Mouse (Mus musculus): Measurements from ENCODE around the gene Slc24a2. TPM values are rescaled to one million over a fixed set of nuclear protein-coding genes. Genes with fewer than 3 reads are reported as not detected.

The Slc24a2 gene
- polyA plus RNA-seq, 1 experiment from 2014 or later: 0.05 TPM

GRCm38 (mm10) chr4:87140901-87141300 is 89.4 kb downstream of the Slc24a2 start:
- no peak for DNase-seq (ENCODE audit: low spot score)
- Histone ChIP-seq H3K4me1 (replicated peaks; ENCODE audit: control insufficient read depth, insufficient read depth) (no peaks in the 10 kb centered on the region), H3K4me3 (ENCODE audit: low read depth, low read length) (no peak overlapping the region), H3K27me3 (ENCODE audit: control insufficient read depth, insufficient read depth, low read length) (no peaks in the 10 kb centered on the region), H3K36me3 (ENCODE audit: control insufficient read depth, insufficient read depth, low read length) (no peaks in the 10 kb centered on the region), H3K27ac (replicated peaks) (no peak overlapping the region), H3K4me2 (replicated peaks; ENCODE audit: low read depth) (no peak overlapping the region), H3K9ac (ENCODE audit: low read length) (no peak overlapping the region), H3K9me3 (ENCODE audit: control insufficient read depth, low read length) (no peaks in the 10 kb centered on the region)
- no peak for TF ChIP-seq CTCF (IDR thresholded peaks at IDR 0.05; ENCODE audit: low read depth)
- no peak for TF ChIP-seq EP300 (optimal IDR thresholded peaks at IDR 0.05)
- ATAC-seq (ENCODE audit: low FRiP score, low TSS enrichment): no peak
- 53% methylated on average over 3 of the region's 3 CpGs for whole genome bisulfite sequencing

GRCm38 (mm10) chr4:87132525-87132924 is 97.8 kb downstream of the Slc24a2 start:
- H3K27me3 ChIP-seq (ENCODE audit: control insufficient read depth, insufficient read depth, low read length): no peaks in the 10 kb centered on the region
- DNase-seq (ENCODE audit: low spot score): no peak
- WGBS: 70% methylated on average over 5 of the region's 5 CpGs
- H3K9ac ChIP-seq (ENCODE audit: low read length): no peak overlapping the region
- H3K27ac ChIP-seq (replicated peaks): no peak overlapping the region
- H3K9me3 ChIP-seq (ENCODE audit: control insufficient read depth, low read length): no peaks in the 10 kb centered on the region
- TF ChIP-seq CTCF (IDR thresholded peaks at IDR 0.05; ENCODE audit: low read depth): no peak
- TF ChIP-seq EP300 (optimal IDR thresholded peaks at IDR 0.05): no peak
- ATAC-seq (ENCODE audit: low FRiP score, low TSS enrichment): no peak
- H3K4me2 ChIP-seq (replicated peaks; ENCODE audit: low read depth): no peak overlapping the region
- no peaks in the 10 kb centered on the region for H3K36me3 ChIP-seq (ENCODE audit: control insufficient read depth, insufficient read depth, low read length)
- H3K4me1 ChIP-seq (replicated peaks; ENCODE audit: control insufficient read depth, insufficient read depth): no peaks in the 10 kb centered on the region
- H3K4me3 ChIP-seq (ENCODE audit: low read depth, low read length): no peak overlapping the region

GRCm38 (mm10) chr4:87126756-87127155 is 103.5 kb downstream of the Slc24a2 start:
- Histone ChIP-seq H3K27me3 (ENCODE audit: control insufficient read depth, insufficient read depth, low read length) (no peaks in the 10 kb centered on the region), H3K36me3 (ENCODE audit: control insufficient read depth, insufficient read depth, low read length) (no peaks in the 10 kb centered on the region), H3K4me2 (replicated peaks; ENCODE audit: low read depth) (no peak overlapping the region), H3K27ac (replicated peaks) (no peak overlapping the region), H3K9ac (ENCODE audit: low read length) (no peak overlapping the region), H3K4me1 (replicated peaks; ENCODE audit: control insufficient read depth, insufficient read depth) (no peaks in the 10 kb centered on the region), H3K9me3 (ENCODE audit: control insufficient read depth, low read length) (no peaks in the 10 kb centered on the region), H3K4me3 (ENCODE audit: low read depth, low read length) (no peak overlapping the region)
- DNase-seq (ENCODE audit: low spot score): no peak
- no peak for TF ChIP-seq EP300 (optimal IDR thresholded peaks at IDR 0.05)
- TF ChIP-seq CTCF (IDR thresholded peaks at IDR 0.05; ENCODE audit: low read depth): no peak
- ATAC-seq (ENCODE audit: low FRiP score, low TSS enrichment): no peak
- WGBS: 74% methylated on average over 4 of the region's 4 CpGs

- Histone ChIP-seq H3K36me3 (ENCODE audit: control insufficient read depth, insufficient read depth, low read length) (no peaks in the 10 kb centered on the region), H3K27me3 (ENCODE audit: control insufficient read depth, insufficient read depth, low read length) (no peaks in the 10 kb centered on the region), H3K9me3 (ENCODE audit: control insufficient read depth, low read length) (no peaks in the 10 kb centered on the region), H3K9ac (ENCODE audit: low read length) (no peak overlapping the region), H3K4me3 (ENCODE audit: low read depth, low read length) (no peak overlapping the region), H3K27ac (replicated peaks) (no peak overlapping the region), H3K4me2 (replicated peaks; ENCODE audit: low read depth) (no peak overlapping the region), H3K4me1 (replicated peaks; ENCODE audit: control insufficient read depth, insufficient read depth) (no peaks in the 10 kb centered on the region)
- 46% methylated on average over 4 of the region's 4 CpGs for WGBS
- DNase-seq (ENCODE audit: low spot score) (no peak), ATAC-seq (ENCODE audit: low FRiP score, low TSS enrichment) (no peak)
- TF ChIP-seq EP300 (optimal IDR thresholded peaks at IDR 0.05): no peak
- TF ChIP-seq CTCF (IDR thresholded peaks at IDR 0.05; ENCODE audit: low read depth): peak; percentile 33; the same call in 1 of the 2 replicates
Observed at GRCm38 (mm10) chr4:87119758-87120157, 110.5 kb downstream of the Slc24a2 start.

GRCm38 (mm10) chr4:87115726-87116125 is 114.6 kb downstream of the Slc24a2 start:
- no peaks in the 10 kb centered on the region for H3K9me3 ChIP-seq (ENCODE audit: control insufficient read depth, low read length)
- no peaks in the 10 kb centered on the region for H3K36me3 ChIP-seq (ENCODE audit: control insufficient read depth, insufficient read depth, low read length)
- ATAC-seq (ENCODE audit: low FRiP score, low TSS enrichment) (no peak), DNase-seq (ENCODE audit: low spot score) (no peak)
- TF ChIP-seq CTCF (IDR thresholded peaks at IDR 0.05; ENCODE audit: low read depth): no peak
- TF ChIP-seq EP300 (optimal IDR thresholded peaks at IDR 0.05): no peak
- H3K27ac ChIP-seq (replicated peaks): no peak overlapping the region
- H3K4me1 ChIP-seq (replicated peaks; ENCODE audit: control insufficient read depth, insufficient read depth): no peaks in the 10 kb centered on the region
- H3K4me2 ChIP-seq (replicated peaks; ENCODE audit: low read depth): no peak overlapping the region
- no peak overlapping the region for H3K9ac ChIP-seq (ENCODE audit: low read length)
- no peaks in the 10 kb centered on the region for H3K27me3 ChIP-seq (ENCODE audit: control insufficient read depth, insufficient read depth, low read length)
- 55% methylated on average over 4 of the region's 4 CpGs for WGBS
- no peak overlapping the region for H3K4me3 ChIP-seq (ENCODE audit: low read depth, low read length)

GRCm38 (mm10) chr4:87109331-87110059 is 120.8 kb downstream of the Slc24a2 start:
- H3K9ac ChIP-seq (ENCODE audit: low read length): no peak overlapping the region
- no peaks in the 10 kb centered on the region for H3K36me3 ChIP-seq (ENCODE audit: control insufficient read depth, insufficient read depth, low read length)
- 85% methylated on average over 8 of the region's 8 CpGs for WGBS
- ATAC-seq (ENCODE audit: low FRiP score, low TSS enrichment) (no peak), DNase-seq (ENCODE audit: low spot score) (no peak)
- H3K27ac ChIP-seq (replicated peaks): no peak overlapping the region
- H3K4me1 ChIP-seq (replicated peaks; ENCODE audit: control insufficient read depth, insufficient read depth): no peaks in the 10 kb centered on the region
- H3K4me3 ChIP-seq (ENCODE audit: low read depth, low read length): no peak overlapping the region
- H3K27me3 ChIP-seq (ENCODE audit: control insufficient read depth, insufficient read depth, low read length): no peaks in the 10 kb centered on the region
- H3K4me2 ChIP-seq (replicated peaks; ENCODE audit: low read depth): no peak overlapping the region
- TF ChIP-seq EP300 (optimal IDR thresholded peaks at IDR 0.05) (no peak), CTCF (IDR thresholded peaks at IDR 0.05; ENCODE audit: low read depth) (no peak)
- H3K9me3 ChIP-seq (ENCODE audit: control insufficient read depth, low read length): no peaks in the 10 kb centered on the region

Data from stomach, postnatal 0 days (tissue).